Mouse (Mus musculus): ENCODE data around the gene Tfb2m.

DNA sequence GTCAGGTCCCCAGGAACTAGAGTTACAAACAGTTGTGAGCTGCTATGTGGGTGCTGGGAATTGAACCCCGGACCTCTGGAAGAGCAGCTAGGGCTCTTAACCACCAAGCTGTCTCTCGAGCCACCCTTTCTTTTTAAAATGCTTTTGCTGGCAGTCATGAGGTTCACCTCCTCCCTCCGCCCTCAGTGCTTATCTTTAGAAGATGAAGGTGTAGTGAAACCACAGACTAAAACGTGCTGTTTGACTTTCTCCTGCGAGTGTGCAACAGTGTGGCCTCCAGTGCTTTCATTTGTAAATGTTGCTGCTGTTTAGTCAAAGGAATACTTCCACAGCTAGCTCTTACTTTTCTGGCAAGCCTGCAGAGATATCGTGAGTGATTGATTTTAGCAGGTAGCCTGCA lies 32.6 kb upstream of the Tfb2m start:
- no peak for TF ChIP-seq CTCF (IDR thresholded peaks at IDR 0.05; ENCODE audit: low read depth)
- TF ChIP-seq EP300 (IDR thresholded peaks at IDR 0.05; ENCODE audit: low read depth): no peak

All from heart, postnatal 0 days (tissue).